Mouse (Mus musculus) myocyte (in vitro differentiated cells): ENCODE data around the gene Crispld2.

Source experiments
- E2F4 ChIP-seq: IDR thresholded peaks from one replicate; pipeline ENCODE4 v1.6.1; 2011; ENCODE audit warnings: mild to moderate bottlenecking, control low read depth, moderate library complexity; ENCODE audit not compliant: insufficient read depth
- MYOD1 ChIP-seq, 3 experiments: IDR thresholded peaks; one replicate each; pipeline ENCODE4 v1.6.1; 2011; ENCODE audit warnings: control low read depth in 2 of 3, low read depth in 2 of 3, mild to moderate bottlenecking in 2 of 3, moderate library complexity in 1 of 3; ENCODE audit not compliant: insufficient read length in 2 of 3, control insufficient read depth in 1 of 3
- MYOG ChIP-seq, 3 experiments: IDR thresholded peaks; one replicate each; pipeline ENCODE4 v1.6.1; 2011; ENCODE audit warnings: control low read depth in 2 of 3, low read depth in 2 of 3, mild to moderate bottlenecking in 2 of 3; ENCODE audit not compliant: insufficient read length in 2 of 3, control insufficient read depth in 1 of 3, insufficient read depth in 1 of 3
- POLR2A ChIP-seq: IDR thresholded peaks from one replicate; pipeline ENCODE4 v1.6.1; 2011; ENCODE audit warnings: low read depth, mild to moderate bottlenecking, control low read depth, moderate library complexity; ENCODE audit not compliant: insufficient read length
- POLR2AphosphoS2 ChIP-seq: IDR thresholded peaks from one replicate; pipeline ENCODE4 v1.6.1; 2011; ENCODE audit warnings: low read depth, control low read depth; ENCODE audit not compliant: insufficient read length
- TCF12 ChIP-seq: IDR thresholded peaks from one replicate; pipeline ENCODE4 v1.6.1; 2011; ENCODE audit warnings: mild to moderate bottlenecking, control low read depth; ENCODE audit not compliant: poor library complexity, insufficient read depth, severe bottlenecking

DNA sequence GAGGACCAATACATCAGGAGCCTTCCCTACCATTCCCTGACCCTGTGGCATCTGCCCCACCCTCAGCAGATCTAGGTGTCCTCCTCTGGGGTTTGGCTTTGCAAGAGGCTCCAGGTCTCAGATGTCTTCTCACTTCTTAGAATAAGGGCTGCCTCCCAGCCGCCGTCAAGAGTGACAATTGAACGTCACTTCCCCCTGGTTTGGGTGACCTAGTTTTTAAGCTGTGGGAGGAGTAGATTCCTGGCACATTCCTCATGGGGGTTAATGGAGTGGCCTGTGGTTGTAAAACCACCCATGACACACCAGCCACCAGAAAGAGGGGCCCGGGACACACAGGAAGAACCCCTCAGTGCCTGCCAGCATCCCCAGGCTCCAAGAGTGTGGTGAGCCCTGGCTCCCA is 58.8 kb downstream of the Crispld2 start:
- TF ChIP-seq POLR2A (no peak), E2F4 (no peak), POLR2AphosphoS2 (no peak), MYOD1 (IDR thresholded peaks at IDR 0.05; ENCODE audit: control insufficient read depth in 1 of 3, insufficient read length in 2 of 3, low read depth in 2 of 3) (no peak), TCF12 (no peak), MYOG (IDR thresholded peaks at IDR 0.05; ENCODE audit: control insufficient read depth in 1 of 3, insufficient read depth in 1 of 3, insufficient read length in 2 of 3, low read depth in 2 of 3) (no peak)
